Mouse (Mus musculus): ENCODE measurements around the gene Rnd2.

DNA sequence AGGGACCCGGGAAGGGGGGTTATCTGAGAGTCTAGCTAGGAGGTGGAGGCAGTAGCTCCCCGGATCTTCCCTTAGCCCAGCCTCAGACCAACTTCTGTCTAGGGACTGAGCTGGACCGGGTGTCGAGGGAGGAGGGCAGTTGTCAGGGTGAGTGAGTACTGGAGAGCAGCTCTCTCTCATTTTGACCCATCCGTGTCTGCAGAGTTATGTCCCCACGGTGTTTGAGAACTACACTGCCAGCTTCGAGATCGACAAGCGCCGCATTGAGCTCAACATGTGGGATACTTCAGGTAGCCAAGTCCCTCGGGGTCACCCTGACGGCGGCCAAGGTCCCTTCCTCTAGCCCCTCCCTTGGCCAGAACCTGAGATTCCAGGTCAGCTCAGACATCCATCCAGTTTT is 3.9 kb downstream of the Rnd2 start:
- TF ChIP-seq CTCF (IDR thresholded peaks at IDR 0.05; ENCODE audit: low read depth, low read length): no peak
- no peak for TF ChIP-seq TAL1 (conservative IDR thresholded peaks at IDR 0.05; ENCODE audit: low read depth, low read length)
- TF ChIP-seq GATA1 (IDR thresholded peaks at IDR 0.05; ENCODE audit: borderline replicate concordance, low read length): no peak
- no peak for TF ChIP-seq POLR2AphosphoS5 (IDR thresholded peaks at IDR 0.05; ENCODE audit: insufficient replicate concordance, low read depth, low read length)
- no peak for TF ChIP-seq GATA2 (IDR thresholded peaks at IDR 0.05; ENCODE audit: borderline replicate concordance, low read depth, low read length)
